Mouse (Mus musculus): ENCODE data around the gene Pxt1.
A peak's percentile ranks its signal among the peaks of the same experiment; 100 is the strongest.

GRCm38 (mm10) chr17:28901559-28901958 lies 42.1 kb downstream of the Pxt1 start:
- TF ChIP-seq CTCF (conservative IDR thresholded peaks at IDR 0.05; ENCODE audit: low read length) (peak; percentile 44), POU5F1 (IDR thresholded peaks at IDR 0.05; ENCODE audit: borderline replicate concordance, low read length) (no peak), NANOG (IDR thresholded peaks at IDR 0.05; ENCODE audit: borderline replicate concordance, low read length) (no peak)

All from E14TG2a.4 (cell line).